ENCODE assay signal across 13 mouse cellular contexts in genomic region chr3:84262804-84263203, GRCm38 (mm10). TPM values are rescaled to one million over a fixed set of nuclear protein-coding genes. Genes with fewer than 3 reads are reported as not detected.
DNase-seq lines count a peak whose midpoint lies in the region; ATAC-seq and TF ChIP-seq lines count a peak whose summit lies in the region.
"Had no signal": no experiment of that assay in that cellular context is flagged by ENCODE, and none has a peak within 500 bp of the region (broad histone marks: within the 10 kb centered on the region; RNA-seq: fewer than 3 reads in every experiment).

No protein-coding gene starts in this region.

- TF ChIP-seq CTCF in lung, postnatal 0 days (IDR thresholded peaks at IDR 0.05): no peak
- no peak for TF ChIP-seq CTCF in stomach, postnatal 0 days (IDR thresholded peaks at IDR 0.05; ENCODE audit: low read depth)

- no peak overlapping the region for H3K9ac ChIP-seq in forebrain, embryonic 13.5 days
- no peak overlapping the region for H3K9ac ChIP-seq in lung, postnatal 0 days (replicated peaks; ENCODE audit: low read depth)
- H3K9ac ChIP-seq in stomach, postnatal 0 days (ENCODE audit: low read length): no peak overlapping the region
- H3K9ac ChIP-seq: embryonic facial prominence, embryonic 13.5 days; hindbrain, embryonic 14.5 days; liver, embryonic 15.5 days; neural tube, embryonic 15.5 days had no signal

- no peak overlapping the region for H3K4me3 ChIP-seq in forebrain, embryonic 13.5 days
- H3K4me3 ChIP-seq in forebrain, embryonic 10.5 days: no peak overlapping the region
- H3K4me3 ChIP-seq in lung, postnatal 0 days (ENCODE audit: low read depth, low read length): no peak overlapping the region
- no peak overlapping the region for H3K4me3 ChIP-seq in stomach, postnatal 0 days (ENCODE audit: low read depth, low read length)
- H3K4me3 ChIP-seq: embryonic facial prominence, embryonic 13.5 days; liver, embryonic 15.5 days; neural tube, embryonic 15.5 days had no signal

- ATAC-seq in forebrain, embryonic 13.5 days: no peak
- no peak for ATAC-seq in lung, postnatal 0 days
- peak; percentile 82 for ATAC-seq in stomach, postnatal 0 days (ENCODE audit: low FRiP score, low TSS enrichment)

- no peak overlapping the region for H3K4me2 ChIP-seq in forebrain, embryonic 13.5 days
- H3K4me2 ChIP-seq in lung, postnatal 0 days (replicated peaks; ENCODE audit: low read depth, low read length): no peak overlapping the region
- peak overlapping the region; percentile 14 for H3K4me2 ChIP-seq in stomach, postnatal 0 days (replicated peaks; ENCODE audit: low read depth)
- H3K4me2 ChIP-seq: embryonic facial prominence, embryonic 13.5 days; hindbrain, embryonic 14.5 days; liver, embryonic 15.5 days; neural tube, embryonic 15.5 days had no signal

- H3K27me3 ChIP-seq in forebrain, embryonic 13.5 days: no peaks in the 10 kb centered on the region
- peaks cover 71% of the 10 kb centered on the region for H3K27me3 ChIP-seq in forebrain, embryonic 10.5 days (ENCODE audit: poor library complexity, severe bottlenecking)
- no peaks in the 10 kb centered on the region for H3K27me3 ChIP-seq in lung, postnatal 0 days (replicated peaks; ENCODE audit: insufficient read depth, low read length)
- H3K27me3 ChIP-seq in stomach, postnatal 0 days (ENCODE audit: control insufficient read depth, insufficient read depth, low read length): no peaks in the 10 kb centered on the region
- H3K27me3 ChIP-seq: neural tube, embryonic 15.5 days had no signal

- WGBS in forebrain, embryonic 13.5 days: 79% methylated on average over 3 of the region's 3 CpGs
- 92% methylated on average over 3 of the region's 3 CpGs for WGBS in forebrain, embryonic 10.5 days
- WGBS in lung, postnatal 0 days: 50% methylated on average over 3 of the region's 3 CpGs
- 59% methylated on average over 3 of the region's 3 CpGs for WGBS in stomach, postnatal 0 days

- DNase-seq in forebrain, embryonic 10.5 days (ENCODE audit: extremely low spot score, low spot score): no peak
- peak; percentile 45 for DNase-seq in lung, postnatal 0 days (ENCODE audit: low spot score)
- no peak for DNase-seq in lung, postnatal 25 days (ENCODE audit: low spot score)
- peak; percentile 14 for DNase-seq in induced T-regulatory cell, adult 2 months (ENCODE audit: low read depth)
- peak; percentile 69 for DNase-seq in stomach, postnatal 0 days (ENCODE audit: low spot score)
- no peak for DNase-seq in layer of hippocampus, adult 9-11 months
- no peak for DNase-seq in ovary, postnatal 14 days (ENCODE audit: low spot score)
- DNase-seq: cerebellum, adult 11-12 months had no signal

- H3K9me3 ChIP-seq in forebrain, embryonic 13.5 days (replicated peaks): no peaks in the 10 kb centered on the region
- H3K9me3 ChIP-seq in forebrain, embryonic 10.5 days: no peaks in the 10 kb centered on the region
- no peaks in the 10 kb centered on the region for H3K9me3 ChIP-seq in lung, postnatal 0 days (ENCODE audit: low read length)
- no peaks in the 10 kb centered on the region for H3K9me3 ChIP-seq in stomach, postnatal 0 days (ENCODE audit: control insufficient read depth, low read length)
- H3K9me3 ChIP-seq: embryonic facial prominence, embryonic 13.5 days; liver, embryonic 15.5 days; neural tube, embryonic 15.5 days had no signal

- TF ChIP-seq EP300 in lung, postnatal 0 days (IDR thresholded peaks at IDR 0.05): no peak
- no peak for TF ChIP-seq EP300 in stomach, postnatal 0 days (optimal IDR thresholded peaks at IDR 0.05)

- peaks cover 68% of the 10 kb centered on the region for H3K4me1 ChIP-seq in forebrain, embryonic 13.5 days
- peaks cover 64% of the 10 kb centered on the region for H3K4me1 ChIP-seq in forebrain, embryonic 10.5 days
- 0 out of 2 replicates have a peak, but pooled peaks cover 5% of the 10 kb centered on the region for H3K4me1 ChIP-seq in lung, postnatal 0 days (ENCODE audit: insufficient read depth, low read depth, low read length)
- peaks cover 2% of the 10 kb centered on the region; the same call in 1 of the 2 replicates for H3K4me1 ChIP-seq in stomach, postnatal 0 days (replicated peaks; ENCODE audit: control insufficient read depth, insufficient read depth)

- 0 out of 2 replicates have a peak overlapping the region, but pooled peaks have one; percentile 10 for H3K27ac ChIP-seq in forebrain, embryonic 13.5 days
- no peak overlapping the region for H3K27ac ChIP-seq in forebrain, embryonic 10.5 days
- H3K27ac ChIP-seq in lung, postnatal 0 days (ENCODE audit: low read length): no peak overlapping the region
- peak overlapping the region; percentile 67 for H3K27ac ChIP-seq in stomach, postnatal 0 days (replicated peaks)
- H3K27ac ChIP-seq: embryonic facial prominence, embryonic 13.5 days; hindbrain, embryonic 14.5 days; liver, embryonic 15.5 days; neural tube, embryonic 15.5 days had no signal

- no peaks in the 10 kb centered on the region for H3K36me3 ChIP-seq in forebrain, embryonic 13.5 days (ENCODE audit: poor library complexity, severe bottlenecking)
- H3K36me3 ChIP-seq in forebrain, embryonic 10.5 days (replicated peaks): no peaks in the 10 kb centered on the region
- H3K36me3 ChIP-seq in lung, postnatal 0 days (ENCODE audit: insufficient read depth, low read length): no peaks in the 10 kb centered on the region
- H3K36me3 ChIP-seq in stomach, postnatal 0 days (ENCODE audit: control insufficient read depth, insufficient read depth, low read length): no peaks in the 10 kb centered on the region
- H3K36me3 ChIP-seq: embryonic facial prominence, embryonic 13.5 days; liver, embryonic 15.5 days; neural tube, embryonic 15.5 days had no signal

RNA-seq across cellular contexts. Expression of gene Trim2, which starts 43.9 kb away (rescaled TPM):
- 130 and 138 TPM in 2 replicates for polyA plus RNA-seq in forebrain, embryonic 13.5 days (2015; fragmentation: Nextera tagmentation; extraction: Ambion mirVana)
- 32.1 and 36.4 TPM in 2 replicates for polyA plus RNA-seq in forebrain, embryonic 10.5 days (2016; fragmentation: Nextera tagmentation; extraction: Ambion mirVana)
- 18.7 and 20.0 TPM in 2 replicates for polyA plus RNA-seq in lung, postnatal 0 days (2015; fragmentation: Nextera tagmentation; extraction: Ambion mirVana)
- polyA plus RNA-seq in stomach, postnatal 0 days (2015; fragmentation: Nextera tagmentation; extraction: Ambion mirVana): 30.0 and 30.7 TPM in 2 replicates

Comparison
In these comparisons a context has a peak if more than half of its experiments do, and no peak if none do; other contexts are left out.
1. H3K27ac ChIP-seq: peak in forebrain, embryonic 13.5 days (single experiment) and stomach, postnatal 0 days (single experiment); none in forebrain, embryonic 10.5 days (single experiment) and lung, postnatal 0 days (single experiment).
2. DNase-seq: peak in lung, postnatal 0 days (single experiment), induced T-regulatory cell, adult 2 months (single experiment) and stomach, postnatal 0 days (single experiment); none in forebrain, embryonic 10.5 days (single experiment), lung, postnatal 25 days (single experiment), layer of hippocampus, adult 9-11 months (single experiment) and ovary, postnatal 14 days (single experiment).